Mouse (Mus musculus): ENCODE measurements around the gene Rbfox2.
A peak's percentile ranks its signal among the peaks of the same experiment; 100 is the strongest.
"Not testable (repeated sequence)": the region's sequence is repeated elsewhere in the genome, so short reads cannot be mapped to it uniquely, and the experiment has no call there.

The Rbfox2 gene

GRCm38 (mm10) chr15:77271285-77271684, 35.5 kb downstream of the Rbfox2 start:
- no peak for DNase-seq (ENCODE audit: low read depth)

- not testable (repeated sequence) for DNase-seq (ENCODE audit: low read depth)
These were observed 37.3 kb downstream of the Rbfox2 start for GRCm38 (mm10) chr15:77269496-77269895.

- no peak for DNase-seq (ENCODE audit: low read depth)
These were observed 38.4 kb downstream of the Rbfox2 start for GRCm38 (mm10) chr15:77268415-77268814.

GRCm38 (mm10) chr15:77265318-77265717, 41.5 kb downstream of the Rbfox2 start:
- DNase-seq (ENCODE audit: low read depth), result no peak

- DNase-seq (ENCODE audit: low read depth), result no peak
These were observed 42.5 kb downstream of the Rbfox2 start for GRCm38 (mm10) chr15:77264314-77264713.

- DNase-seq (ENCODE audit: low read depth), result no peak
These were observed 44.0 kb downstream of the Rbfox2 start for GRCm38 (mm10) chr15:77262782-77263181.

- peak; percentile 93 for DNase-seq (ENCODE audit: low read depth)
These were observed 49.2 kb downstream of the Rbfox2 start for GRCm38 (mm10) chr15:77257437-77258229.

- no peak for DNase-seq (ENCODE audit: low read depth)
These were observed 50.0 kb downstream of the Rbfox2 start for GRCm38 (mm10) chr15:77256782-77257181.

- peak; percentile 80 for DNase-seq (ENCODE audit: low read depth)
These were observed 52.2 kb downstream of the Rbfox2 start for GRCm38 (mm10) chr15:77254636-77255035.

- peak; percentile 34 for DNase-seq (ENCODE audit: low read depth)
These were observed 52.7 kb downstream of the Rbfox2 start for GRCm38 (mm10) chr15:77254128-77254527.

- no peak for DNase-seq (ENCODE audit: low read depth)
These were observed 55.1 kb downstream of the Rbfox2 start for GRCm38 (mm10) chr15:77251706-77252105.

GRCm38 (mm10) chr15:77250806-77251205, 56.0 kb downstream of the Rbfox2 start:
- DNase-seq (ENCODE audit: low read depth), result no peak

GRCm38 (mm10) chr15:77249421-77249820, 57.4 kb downstream of the Rbfox2 start:
- DNase-seq (ENCODE audit: low read depth), result no peak

GRCm38 (mm10) chr15:77245418-77246365, 61.1 kb downstream of the Rbfox2 start:
- no peak for DNase-seq (ENCODE audit: low read depth)

GRCm38 (mm10) chr15:77244634-77245033, 62.2 kb downstream of the Rbfox2 start:
- no peak for DNase-seq (ENCODE audit: low read depth)

GRCm38 (mm10) chr15:77243876-77244560, 62.8 kb downstream of the Rbfox2 start:
- no peak for DNase-seq (ENCODE audit: low read depth)

- no peak for DNase-seq (ENCODE audit: low read depth)
These were observed 66.2 kb downstream of the Rbfox2 start for GRCm38 (mm10) chr15:77240607-77241006.

GRCm38 (mm10) chr15:77239564-77239963, 67.2 kb downstream of the Rbfox2 start:
- no peak for DNase-seq (ENCODE audit: low read depth)

GRCm38 (mm10) chr15:77237661-77238060, 69.1 kb downstream of the Rbfox2 start:
- DNase-seq (ENCODE audit: low read depth), result no peak

- DNase-seq (ENCODE audit: low read depth), result no peak
These were observed 70.7 kb downstream of the Rbfox2 start for GRCm38 (mm10) chr15:77236055-77236567.

- no peak for DNase-seq (ENCODE audit: low read depth)
These were observed 71.3 kb downstream of the Rbfox2 start for GRCm38 (mm10) chr15:77235551-77235950.

GRCm38 (mm10) chr15:77234296-77234695, 72.5 kb downstream of the Rbfox2 start:
- no peak for DNase-seq (ENCODE audit: low read depth)

Measured in fibroblast of lung, adult 2 months (primary cell).